Mouse (Mus musculus) heart, embryonic 13.5 days (tissue): Measurements from ENCODE around the gene Gng8. TPM values are rescaled to one million over a fixed set of nuclear protein-coding genes. Genes with fewer than 3 reads are reported as not detected.

Experiments used
- ATAC-seq: fragments of 200-750 bp; cut with Nextera tagmentation; 2 replicates; pipeline ENCODE4 v1.8.0; 2017; ENCODE audit warnings: moderate TSS enrichment; ENCODE audit not compliant: insufficient number of reproducible peaks, low FRiP score, low TSS enrichment; ENCODE audit errors: extremely low read depth
- H3K27ac ChIP-seq: fragments of 300-500 bp; sonication (generic); replicated peaks from 2 replicates; pipeline ENCODE4 v1.5.1; 2015; ENCODE audit warnings: moderate library complexity, mild to moderate bottlenecking, inconsistent platforms
- H3K27me3 ChIP-seq: fragments of 300-500 bp; sonication (generic); replicated peaks from 2 replicates; pipeline ENCODE4 v1.6.1; 2015; ENCODE audit warnings: mild to moderate bottlenecking, inconsistent platforms
- H3K36me3 ChIP-seq: fragments of 300-500 bp; sonication (generic); 2 replicates; pipeline ENCODE4 v1.6.1; 2015; ENCODE audit warnings: mild to moderate bottlenecking, inconsistent platforms
- H3K4me1 ChIP-seq: fragments of 300-500 bp; sonication (generic); 2 replicates; pipeline ENCODE4 v1.6.1; 2015; ENCODE audit warnings: inconsistent platforms
- H3K4me2 ChIP-seq: fragments of 300-500 bp; sonication (generic); 2 replicates; pipeline ENCODE4 v1.6.1; 2015; ENCODE audit warnings: inconsistent platforms, mild to moderate bottlenecking, moderate library complexity
- H3K4me3 ChIP-seq: fragments of 300-500 bp; sonication (generic); 2 replicates; pipeline ENCODE4 v1.5.1; 2015; ENCODE audit warnings: moderate library complexity, mild to moderate bottlenecking, inconsistent platforms
- H3K9ac ChIP-seq: fragments of 300-500 bp; sonication (generic); 2 replicates; pipeline ENCODE4 v1.6.1; 2015; ENCODE audit warnings: inconsistent platforms, mild to moderate bottlenecking, moderate library complexity
- H3K9me3 ChIP-seq: fragments of 300-500 bp; sonication (generic); 2 replicates; pipeline ENCODE4 v1.6.1; 2016; ENCODE audit warnings: inconsistent platforms
- WGBS: fragments of 180-500 bp; shearing (Covaris S2); methylation state at CpG from one replicate; pipeline ENCODE4 v1.1.7; 2015; ENCODE audit warnings: mixed read lengths; 5-methylcytosine and 5-hydroxymethylcytosine counted together
- polyA plus RNA-seq: library from polyadenylated mRNA; unstranded; fragments of >200 nt; fragmentation: Nextera tagmentation; extraction: Ambion mirVana; gene quantifications from 2 replicates; pipeline ENCODE4 v1.2.1, GENCODE M21; 2015

The Gng8 gene
- polyA plus RNA-seq, 1 experiment from 2014 or later: 4.5 TPM

DNA sequence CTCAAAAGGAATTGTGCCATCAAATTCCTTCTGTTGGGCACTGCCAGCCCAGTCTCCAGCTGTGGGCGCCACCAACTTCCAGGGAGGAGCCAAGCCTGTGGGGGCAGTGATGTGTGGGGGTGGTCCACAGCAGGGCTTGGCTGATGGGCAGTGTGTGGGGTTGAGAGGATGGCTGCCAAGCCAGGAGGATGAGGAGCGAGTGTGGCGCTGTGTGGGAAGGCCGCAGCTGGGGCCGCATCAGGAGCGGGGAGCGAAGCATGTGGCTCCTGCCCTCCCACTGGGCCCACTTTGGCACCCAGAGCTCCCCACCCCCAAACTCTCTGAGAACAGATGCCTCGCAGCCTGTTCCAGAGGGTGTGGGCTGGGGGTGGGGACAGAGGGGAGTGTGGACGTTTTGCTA, 26.4 kb downstream of the Gng8 start:
- H3K4me2 ChIP-seq: no peak overlapping the region
- H3K9me3 ChIP-seq: no peaks in the 10 kb centered on the region
- peaks cover 79% of the 10 kb centered on the region for H3K36me3 ChIP-seq
- WGBS: 73% methylated on average over 9 of the region's 9 CpGs
- H3K4me1 ChIP-seq: peaks cover 67% of the 10 kb centered on the region
- no peak for ATAC-seq
- H3K9ac ChIP-seq: no peak overlapping the region
- H3K4me3 ChIP-seq: no peak overlapping the region
- peaks cover 4% of the 10 kb centered on the region; the same call in 1 of the 2 replicates for H3K27me3 ChIP-seq
- no peak overlapping the region for H3K27ac ChIP-seq

DNA sequence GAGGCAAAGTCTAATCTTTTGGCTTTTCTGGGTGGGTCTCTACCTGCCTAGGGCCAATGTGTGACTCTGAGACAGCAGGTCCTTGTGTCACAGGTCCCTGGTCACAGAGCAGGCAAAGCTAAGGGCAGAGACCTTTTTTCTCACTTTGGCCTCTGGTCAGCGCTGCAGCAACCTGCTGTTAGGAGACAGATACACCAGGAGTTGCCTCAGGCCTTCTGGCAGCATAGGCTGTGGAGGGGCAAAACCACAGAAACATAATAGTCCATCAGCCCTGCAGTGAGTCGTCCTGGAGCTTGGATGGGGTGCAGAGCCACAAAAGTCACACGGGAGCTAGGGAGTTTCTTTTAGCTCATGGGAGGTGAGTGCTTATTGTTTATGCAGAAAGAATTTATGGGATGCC, 27.1 kb downstream of the Gng8 start:
- Histone ChIP-seq H3K9ac (no peak overlapping the region), H3K4me3 (no peak overlapping the region), H3K4me2 (no peak overlapping the region), H3K36me3 (peaks cover 79% of the 10 kb centered on the region), H3K27me3 (no peaks in the 10 kb centered on the region), H3K4me1 (peaks cover 67% of the 10 kb centered on the region), H3K9me3 (no peaks in the 10 kb centered on the region), H3K27ac (no peak overlapping the region)
- no peak for ATAC-seq
- 80% methylated on average over 3 of the region's 3 CpGs for WGBS

GRCm38 (mm10) chr7:16919395-16920149, 28.0 kb downstream of the Gng8 start:
- Histone ChIP-seq H3K27me3 (no peaks in the 10 kb centered on the region), H3K27ac (peak overlapping the region; percentile 2; the same call in 1 of the 2 replicates), H3K4me3 (no peak overlapping the region), H3K9me3 (no peaks in the 10 kb centered on the region), H3K4me2 (no peak overlapping the region), H3K9ac (peak overlapping the region; percentile 52), H3K36me3 (peaks cover 72% of the 10 kb centered on the region), H3K4me1 (peaks cover 67% of the 10 kb centered on the region)
- no peak for ATAC-seq
- WGBS: 71% methylated on average over 13 of the region's 13 CpGs

DNA sequence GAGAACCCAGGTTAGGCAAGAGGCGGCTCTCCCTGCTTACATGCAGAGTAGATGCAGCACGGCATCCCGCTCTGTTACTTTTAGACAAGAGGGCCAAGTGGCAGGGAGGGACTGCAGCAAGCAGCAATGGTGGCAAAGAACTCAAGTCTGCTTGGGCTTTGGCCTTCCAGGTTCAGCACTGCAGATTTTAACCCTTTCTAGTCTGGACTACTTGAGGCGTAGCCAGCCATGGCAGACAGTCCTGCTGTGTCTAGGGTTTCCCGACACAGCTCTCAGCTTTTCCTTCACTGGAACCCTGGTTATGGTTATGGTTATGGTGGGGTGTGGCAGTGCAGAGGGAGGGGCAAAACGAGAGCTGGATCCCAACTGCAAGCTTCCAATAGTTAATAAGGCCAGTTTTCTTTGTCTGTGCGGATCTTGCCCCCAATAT, 28.6 kb downstream of the Gng8 start:
- Histone ChIP-seq H3K27me3 (no peaks in the 10 kb centered on the region), H3K4me1 (peaks cover 71% of the 10 kb centered on the region), H3K9me3 (no peaks in the 10 kb centered on the region), H3K27ac (no peak overlapping the region), H3K9ac (peak overlapping the region; percentile 52; the same call in 1 of the 2 replicates), H3K4me2 (no peak overlapping the region), H3K4me3 (no peak overlapping the region), H3K36me3 (peaks cover 66% of the 10 kb centered on the region)
- WGBS: 86% methylated on average over 7 of the region's 7 CpGs
- ATAC-seq: no peak

GRCm38 (mm10) chr7:16920818-16921791, 29.5 kb downstream of the Gng8 start:
- ATAC-seq: no peak
- Histone ChIP-seq H3K4me1 (peaks cover 66% of the 10 kb centered on the region), H3K4me3 (peak overlapping the region; percentile 97), H3K27ac (peak overlapping the region; percentile 67), H3K27me3 (no peaks in the 10 kb centered on the region), H3K9ac (peak overlapping the region; percentile 98), H3K9me3 (no peaks in the 10 kb centered on the region), H3K36me3 (peaks cover 56% of the 10 kb centered on the region), H3K4me2 (peak overlapping the region; percentile 98)
- 58% methylated on average over 21 of the region's 21 CpGs for WGBS

GRCm38 (mm10) chr7:16921881-16922335, 30.3 kb downstream of the Gng8 start:
- Histone ChIP-seq H3K9me3 (no peaks in the 10 kb centered on the region), H3K27me3 (no peaks in the 10 kb centered on the region), H3K4me2 (peak overlapping the region; percentile 98), H3K4me3 (peak overlapping the region; percentile 97), H3K9ac (peak overlapping the region; percentile 98), H3K4me1 (peaks cover 58% of the 10 kb centered on the region), H3K36me3 (peaks cover 48% of the 10 kb centered on the region), H3K27ac (peak overlapping the region; percentile 67)
- WGBS: 56% methylated on average over 6 of the region's 6 CpGs
- ATAC-seq: no peak

- WGBS: 52% methylated on average over 10 of the region's 10 CpGs
- no peak for ATAC-seq
- Histone ChIP-seq H3K9me3 (no peaks in the 10 kb centered on the region), H3K4me1 (peaks cover 54% of the 10 kb centered on the region), H3K27me3 (no peaks in the 10 kb centered on the region), H3K4me2 (peak overlapping the region; percentile 98), H3K4me3 (peak overlapping the region; percentile 97), H3K27ac (peak overlapping the region; percentile 94), H3K9ac (peak overlapping the region; percentile 98), H3K36me3 (peaks cover 43% of the 10 kb centered on the region)
Observed at GRCm38 (mm10) chr7:16922360-16922973, 30.9 kb downstream of the Gng8 start.

- Histone ChIP-seq H3K27me3 (no peaks in the 10 kb centered on the region), H3K36me3 (peaks cover 33% of the 10 kb centered on the region), H3K4me3 (peak overlapping the region; percentile 97), H3K9ac (peak overlapping the region; percentile 98), H3K27ac (peak overlapping the region; percentile 94), H3K4me2 (peak overlapping the region; percentile 98), H3K9me3 (no peaks in the 10 kb centered on the region), H3K4me1 (peaks cover 46% of the 10 kb centered on the region)
- ATAC-seq: no peak
- under 1% methylated on average over 56 of the region's 57 CpGs for WGBS
Observed at GRCm38 (mm10) chr7:16923283-16924036, 31.9 kb downstream of the Gng8 start.

- H3K4me3 ChIP-seq: peak within 1 kb of the TSS; percentile 97
- H3K4me1 ChIP-seq: peaks cover 44% of the 10 kb centered on the region
- peak within 1 kb of the TSS; percentile 98 for H3K9ac ChIP-seq
- no peaks in the 10 kb centered on the region for H3K27me3 ChIP-seq
- H3K27ac ChIP-seq: peak within 1 kb of the TSS; percentile 94
- peaks cover 25% of the 10 kb centered on the region for H3K36me3 ChIP-seq
- ATAC-seq: peak; percentile 87
- WGBS: 2% methylated on average over 64 of the region's 64 CpGs
- H3K9me3 ChIP-seq: no peaks in the 10 kb centered on the region
- H3K4me2 ChIP-seq: peak within 1 kb of the TSS; percentile 98
Observed at GRCm38 (mm10) chr7:16924037-16924834, 32.6 kb downstream of the Gng8 start, which contains the start of gene Calm3. TSS of gene Calm3 (minus strand) at chr7:16924114.

DNA sequence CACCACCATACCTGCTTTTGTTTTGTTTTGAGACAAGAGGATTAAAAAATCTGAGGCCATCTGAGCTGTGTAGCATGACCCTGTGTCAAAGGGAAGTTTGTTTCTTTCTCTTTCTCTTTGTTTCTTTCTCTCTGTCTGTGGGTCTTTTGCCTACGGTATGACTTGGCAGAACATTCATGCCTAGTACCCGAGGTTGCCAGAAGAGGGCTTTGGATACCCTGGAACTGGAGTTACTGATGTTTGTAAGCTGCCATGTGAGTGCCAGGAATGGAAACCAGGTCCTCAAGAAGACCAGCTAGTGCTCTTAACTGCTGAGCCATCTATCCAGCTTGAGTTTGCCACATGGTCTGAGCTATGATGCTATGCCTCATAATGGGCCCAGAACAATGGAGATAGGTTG, 36.8 kb downstream of the Gng8 start:
- Histone ChIP-seq H3K36me3 (no peaks in the 10 kb centered on the region), H3K9ac (no peak overlapping the region), H3K9me3 (no peaks in the 10 kb centered on the region), H3K4me1 (peaks cover 5% of the 10 kb centered on the region; the same call in 1 of the 2 replicates), H3K27me3 (no peaks in the 10 kb centered on the region), H3K4me3 (no peak overlapping the region), H3K27ac (no peak overlapping the region), H3K4me2 (no peak overlapping the region)
- WGBS: 43% methylated on average over 2 of the region's 2 CpGs
- no peak for ATAC-seq
